Mouse (Mus musculus) 3T3-L1 (cell line): ENCODE measurements at regions not wholly inside any gene's neighbourhood (a gene's known extent, or its start where the extent isn't known, plus 50 kb on each side); places are given as distances from the start of the nearest gene placed in this dataset.

Experiments used
- DNase-seq: peaks from one replicate; pipeline ENCODE4 v3.0.0-alpha.2; 2015; ENCODE audit warnings: low read depth, low spot score

- DNase-seq: no peak
Measured at GRCm38 (mm10) chr5:80766591-80766990, 253.3 kb upstream of the Adgrl3 start.

- DNase-seq: peak; percentile 23
Measured at GRCm38 (mm10) chr5:80783892-80784291, 236.0 kb upstream of the Adgrl3 start.

DNA sequence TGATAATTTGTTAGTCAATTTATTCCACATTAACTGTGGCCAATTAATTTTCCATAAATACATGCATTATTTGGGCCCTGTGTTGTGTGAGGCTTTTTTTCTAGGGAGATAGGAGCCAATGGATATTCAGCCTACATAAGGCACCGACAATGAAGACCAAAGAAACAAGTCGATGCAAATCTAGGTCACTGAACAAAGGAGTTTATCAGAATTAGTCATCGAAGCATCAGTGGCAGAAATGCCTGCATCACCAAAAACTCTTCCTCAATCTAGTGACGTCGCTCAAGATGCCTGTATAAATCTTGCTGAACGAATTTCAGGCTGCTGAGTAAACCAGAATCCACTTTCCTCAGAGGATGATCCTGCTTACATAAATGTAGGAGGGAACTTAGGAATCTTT is 235.2 kb upstream of the Adgrl3 start:
- peak; percentile 25 for DNase-seq

- DNase-seq: no peak
Measured at GRCm38 (mm10) chr5:80791658-80792057, 228.3 kb upstream of the Adgrl3 start.

GRCm38 (mm10) chr5:80799777-80800176 is 220.2 kb upstream of the Adgrl3 start:
- DNase-seq: no peak

- no peak for DNase-seq
Measured at GRCm38 (mm10) chr5:80812917-80813316, 207.0 kb upstream of the Adgrl3 start.

GRCm38 (mm10) chr5:80819208-80819607 is 200.7 kb upstream of the Adgrl3 start:
- DNase-seq: no peak

- DNase-seq: peak; percentile 51
Measured at GRCm38 (mm10) chr5:80842531-80842930, 177.4 kb upstream of the Adgrl3 start.

DNA sequence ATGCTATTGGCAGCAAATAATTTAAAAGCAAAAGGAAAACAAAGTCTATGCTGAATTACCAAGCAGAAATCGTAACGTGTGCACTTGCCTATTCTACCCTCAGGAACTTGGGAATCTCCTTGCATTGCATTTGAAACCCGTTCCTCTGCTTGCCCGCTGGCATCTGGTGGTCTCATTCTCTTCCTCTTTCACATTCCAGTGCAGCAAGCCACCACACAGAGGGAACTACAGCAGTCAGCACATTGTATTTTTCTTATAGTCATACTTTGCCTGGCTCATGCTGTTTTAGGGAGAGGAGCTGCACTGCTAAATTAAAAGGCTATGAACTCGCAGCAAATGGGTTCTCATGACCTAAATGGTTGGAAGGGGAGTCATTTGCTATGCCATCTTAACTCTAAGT is 164.9 kb upstream of the Adgrl3 start:
- DNase-seq: no peak

GRCm38 (mm10) chr5:80876600-80876999 is 143.3 kb upstream of the Adgrl3 start:
- no peak for DNase-seq

GRCm38 (mm10) chr5:80898230-80898629 is 121.7 kb upstream of the Adgrl3 start:
- no peak for DNase-seq

DNA sequence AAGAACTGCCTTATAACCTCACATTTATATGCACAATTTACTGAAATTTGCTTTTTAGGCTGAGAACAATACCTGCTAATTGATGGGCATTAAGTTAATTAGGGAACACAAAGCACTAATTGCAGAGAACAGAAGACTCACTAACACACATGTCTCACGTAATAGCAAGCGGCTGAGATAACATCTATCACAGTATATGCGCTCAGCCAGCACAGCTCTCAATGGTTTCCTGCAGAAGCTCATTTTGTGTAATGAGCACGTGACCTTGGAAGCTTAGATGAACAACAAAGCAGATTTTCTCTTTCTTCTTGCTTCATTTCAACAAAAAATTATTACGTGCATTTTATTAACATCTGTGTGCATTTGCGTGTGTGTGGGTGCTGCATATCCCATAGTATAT is 111.2 kb upstream of the Adgrl3 start:
- DNase-seq: no peak

DNA sequence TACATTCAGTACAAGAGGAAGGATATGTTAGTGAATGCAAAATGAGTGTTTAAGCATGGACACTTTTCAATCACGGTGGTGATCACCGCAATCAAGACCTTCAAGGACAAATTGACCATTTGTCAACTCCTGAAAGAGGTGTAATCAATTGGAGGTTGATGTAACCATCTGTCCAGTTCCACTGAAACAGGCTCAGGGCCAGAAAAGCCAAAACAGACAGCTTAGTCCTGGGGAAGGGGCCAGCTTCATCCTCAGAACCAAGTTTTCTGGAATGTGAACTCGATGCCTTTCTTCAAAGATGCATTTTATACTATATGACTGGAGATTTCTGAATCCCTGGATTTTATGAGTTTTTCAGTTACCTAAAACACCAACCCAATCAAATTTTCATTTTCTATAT is 81.1 kb upstream of the Adgrl3 start:
- no peak for DNase-seq

GRCm38 (mm10) chr5:80951861-80952599 is 67.9 kb upstream of the Adgrl3 start:
- no peak for DNase-seq

DNA sequence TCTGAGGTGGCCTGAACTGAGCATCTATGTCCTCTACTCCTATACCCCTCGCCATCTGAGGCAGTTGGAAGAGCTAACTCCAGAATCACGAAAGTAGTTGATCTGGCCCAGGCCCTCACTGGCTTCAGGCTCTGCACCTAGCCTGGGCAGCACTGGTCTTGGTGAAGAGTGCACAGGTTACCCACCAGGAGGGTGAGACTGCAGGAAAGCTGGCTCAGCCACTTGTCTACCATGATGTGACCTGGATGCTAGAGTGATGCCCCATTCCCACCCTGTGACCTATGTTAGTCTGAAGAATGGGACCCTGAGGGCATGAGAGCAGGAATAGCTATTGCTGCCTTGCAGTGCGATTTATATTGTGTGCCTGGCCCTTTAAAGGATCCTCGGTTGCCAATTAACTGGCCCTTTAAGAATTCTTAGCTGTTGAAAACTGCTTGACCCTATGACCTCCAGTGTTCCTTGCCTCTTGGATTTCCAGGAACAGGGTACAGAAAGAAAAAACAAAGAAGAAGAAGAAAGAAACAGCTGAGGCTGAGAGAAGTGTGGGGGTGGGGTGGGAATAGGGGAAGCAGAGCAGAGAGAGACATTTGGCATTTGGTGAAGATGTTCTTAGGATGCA is 67.2 kb upstream of the Adgrl3 start:
- DNase-seq: no peak
